Mouse (Mus musculus) forebrain, embryonic 12.5 days (tissue): ENCODE data around the gene Nim1k. TPM values are rescaled to one million over a fixed set of nuclear protein-coding genes. Genes with fewer than 3 reads are reported as not detected.

Experiments
- ATAC-seq: fragments of 200-750 bp; cut with Nextera tagmentation; 2 replicates; pipeline ENCODE4 v1.8.0; 2017; ENCODE audit warnings: moderate TSS enrichment; ENCODE audit not compliant: low FRiP score
- H3K27ac ChIP-seq: fragments of 300-500 bp; sonication (generic); 2 replicates; pipeline ENCODE4 v1.5.1; 2016; ENCODE audit warnings: mild to moderate bottlenecking
- H3K27me3 ChIP-seq: fragments of 300-500 bp; sonication (generic); 2 replicates; pipeline ENCODE4 v1.6.1; 2016; ENCODE audit warnings: mild to moderate bottlenecking
- H3K36me3 ChIP-seq: fragments of 300-500 bp; sonication (generic); replicated peaks from 2 replicates; pipeline ENCODE4 v1.6.1; 2016; ENCODE audit warnings: mild to moderate bottlenecking
- H3K4me1 ChIP-seq: fragments of 300-500 bp; sonication (generic); 2 replicates; pipeline ENCODE4 v1.6.1; 2016
- H3K4me2 ChIP-seq: fragments of 300-500 bp; sonication (generic); 2 replicates; pipeline ENCODE4 v1.6.1; 2016; ENCODE audit warnings: mild to moderate bottlenecking, moderate library complexity
- H3K4me3 ChIP-seq: fragments of 300-500 bp; sonication (generic); replicated peaks from 2 replicates; pipeline ENCODE4 v1.5.1; 2016; ENCODE audit warnings: mild to moderate bottlenecking
- H3K9ac ChIP-seq: fragments of 300-500 bp; sonication (generic); 2 replicates; pipeline ENCODE4 v1.6.1; 2016; ENCODE audit warnings: mild to moderate bottlenecking
- H3K9me3 ChIP-seq: fragments of 300-500 bp; sonication (generic); 2 replicates; pipeline ENCODE4 v1.6.1; 2016
- WGBS: fragments of 180-500 bp; shearing (Covaris S2); methylation state at CpG from one replicate; pipeline ENCODE4 v1.1.7; 2016; 5-methylcytosine and 5-hydroxymethylcytosine counted together
- polyA plus RNA-seq: library from polyadenylated mRNA; unstranded; fragments of >200 nt; fragmentation: Nextera tagmentation; extraction: Ambion mirVana; gene quantifications from 2 replicates; pipeline ENCODE4 v1.2.1, GENCODE M21; 2016

Gene Nim1k
- polyA plus RNA-seq, 1 experiment from 2014 or later: 4.1 TPM

- Histone ChIP-seq H3K4me3 (peak overlapping the region; percentile 61), H3K9ac (peak overlapping the region; percentile 78; the same call in 1 of the 2 replicates), H3K36me3 (peaks cover 7% of the 10 kb centered on the region; the same call in 1 of the 2 replicates), H3K4me1 (peaks cover 31% of the 10 kb centered on the region), H3K4me2 (peak overlapping the region; percentile 92), H3K27me3 (no peaks in the 10 kb centered on the region), H3K9me3 (no peaks in the 10 kb centered on the region), H3K27ac (peak overlapping the region; percentile 85)
- peak; percentile 18; the same call in 1 of the 2 replicates for ATAC-seq
- WGBS: 10% methylated on average over 3 of the region's 3 CpGs
These were observed 1.1 kb downstream of the Nim1k start for GRCm38 (mm10) chr13:119754635-119755020.

DNA sequence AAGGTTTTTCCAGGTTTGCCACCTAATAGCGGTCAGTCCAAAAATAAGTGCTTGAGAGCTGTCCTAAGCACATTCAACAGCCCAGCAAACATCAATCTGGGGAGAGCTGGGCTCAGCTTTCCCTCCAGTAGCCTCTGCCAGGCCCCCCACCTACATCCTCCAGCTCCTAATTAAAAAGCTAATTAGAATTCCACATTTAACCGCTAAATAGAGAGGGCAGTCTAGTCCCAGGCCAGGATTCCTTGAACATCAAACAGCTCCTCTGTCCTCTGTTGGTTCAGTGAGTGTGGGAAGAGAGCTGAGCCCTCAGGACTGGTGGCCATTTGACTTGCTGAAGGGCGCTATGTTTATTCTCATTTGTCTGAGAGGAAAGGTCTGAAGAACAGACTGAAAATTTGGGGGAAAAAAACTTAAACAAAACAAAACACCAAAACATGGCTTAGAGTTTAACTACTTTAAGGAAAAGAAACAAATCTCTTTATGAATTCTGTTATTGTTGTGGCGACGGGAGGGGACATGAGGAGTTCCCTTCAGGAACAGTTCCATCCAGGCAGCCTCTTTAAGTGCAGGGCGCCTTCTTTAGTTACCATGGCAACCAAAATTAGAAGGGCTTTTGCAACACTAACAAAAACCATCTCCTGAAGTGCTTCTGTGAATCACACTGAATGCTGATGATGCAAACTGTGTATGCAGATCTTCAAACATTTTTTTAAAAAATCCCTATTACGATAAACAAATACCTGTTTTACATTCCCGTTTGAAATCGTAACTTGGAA is 1.6 kb downstream of the Nim1k start:
- 21% methylated on average over 9 of the region's 9 CpGs for WGBS
- H3K27me3 ChIP-seq: no peaks in the 10 kb centered on the region
- peak overlapping the region; percentile 85; the same call in 1 of the 2 replicates for H3K27ac ChIP-seq
- peak overlapping the region; percentile 61 for H3K4me3 ChIP-seq
- H3K36me3 ChIP-seq: peaks cover 5% of the 10 kb centered on the region; the same call in 1 of the 2 replicates
- H3K9ac ChIP-seq: no peak overlapping the region
- peaks cover 31% of the 10 kb centered on the region for H3K4me1 ChIP-seq
- ATAC-seq: peak; percentile 68
- no peaks in the 10 kb centered on the region for H3K9me3 ChIP-seq
- peak overlapping the region; percentile 92 for H3K4me2 ChIP-seq

GRCm38 (mm10) chr13:119746930-119747329 is 8.8 kb downstream of the Nim1k start:
- WGBS: 93% methylated on average over 4 of the region's 4 CpGs
- no peak for ATAC-seq

GRCm38 (mm10) chr13:119743470-119743869 is 12.2 kb downstream of the Nim1k start:
- Histone ChIP-seq H3K4me3 (no peak overlapping the region), H3K9ac (no peak overlapping the region), H3K4me1 (peaks cover 20% of the 10 kb centered on the region), H3K27ac (no peak overlapping the region), H3K36me3 (no peaks in the 10 kb centered on the region), H3K4me2 (no peak overlapping the region), H3K9me3 (no peaks in the 10 kb centered on the region), H3K27me3 (no peaks in the 10 kb centered on the region)
- 69% methylated on average over 3 of the region's 3 CpGs for WGBS
- ATAC-seq: no peak

More at GRCm38 (mm10) chr13:119746930-119747329, 8.8 kb downstream of the Nim1k start:
- Histone ChIP-seq H3K4me2 (no peak overlapping the region), H3K4me1 (peaks cover 7% of the 10 kb centered on the region), H3K27me3 (no peaks in the 10 kb centered on the region), H3K27ac (no peak overlapping the region), H3K36me3 (peaks cover under 1% of the 10 kb centered on the region; the same call in 1 of the 2 replicates), H3K9ac (no peak overlapping the region), H3K4me3 (no peak overlapping the region), H3K9me3 (no peaks in the 10 kb centered on the region)

DNA sequence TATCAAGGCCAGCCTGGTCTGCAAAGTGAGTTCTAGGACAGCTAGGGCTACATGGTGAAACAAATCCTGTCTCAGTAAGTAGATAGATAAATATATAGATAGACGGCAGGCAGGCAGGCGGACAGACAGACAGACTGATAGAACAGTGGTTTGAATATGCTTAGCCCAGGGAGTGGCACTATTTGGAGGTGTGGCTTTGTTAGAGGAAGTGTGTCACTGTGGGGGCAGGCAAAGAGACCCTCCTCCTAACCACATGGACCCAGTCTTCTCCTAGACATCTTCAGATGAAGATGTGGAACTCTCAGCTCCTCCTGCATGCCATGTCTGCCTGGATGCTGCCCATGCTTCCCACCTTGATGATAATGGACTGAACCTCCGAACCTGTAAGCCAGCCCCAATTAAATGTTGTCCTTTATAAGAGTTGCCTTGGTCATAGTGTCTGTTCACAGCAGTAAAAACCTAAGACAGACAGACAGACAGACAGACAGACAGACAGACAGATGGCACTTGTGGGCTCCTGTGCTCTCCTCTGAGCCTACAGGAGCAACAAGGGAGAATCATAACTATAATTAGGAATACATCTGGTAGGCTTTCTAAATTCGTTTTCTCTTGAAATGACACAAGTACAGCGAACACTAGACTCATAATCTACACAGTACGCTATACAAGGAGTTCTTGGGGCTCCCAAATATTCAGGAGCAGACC is 12.8 kb downstream of the Nim1k start:
- no peaks in the 10 kb centered on the region for H3K9me3 ChIP-seq
- no peak overlapping the region for H3K4me2 ChIP-seq
- no peaks in the 10 kb centered on the region for H3K27me3 ChIP-seq
- ATAC-seq: no peak
- WGBS: 88% methylated on average over 6 of the region's 6 CpGs
- H3K4me1 ChIP-seq: peaks cover 20% of the 10 kb centered on the region
- H3K9ac ChIP-seq: no peak overlapping the region
- H3K4me3 ChIP-seq: no peak overlapping the region
- no peaks in the 10 kb centered on the region for H3K36me3 ChIP-seq
- H3K27ac ChIP-seq: no peak overlapping the region

GRCm38 (mm10) chr13:119741390-119742237 is 14.1 kb downstream of the Nim1k start:
- peak; percentile 68; the same call in 1 of the 2 replicates for ATAC-seq
- Histone ChIP-seq H3K36me3 (no peaks in the 10 kb centered on the region), H3K27ac (peak overlapping the region; percentile 77), H3K9ac (0 out of 2 replicates have a peak overlapping the region, but pooled peaks have one; percentile 5), H3K9me3 (no peaks in the 10 kb centered on the region), H3K4me1 (peaks cover 20% of the 10 kb centered on the region), H3K4me2 (peak overlapping the region; percentile 57), H3K4me3 (peak overlapping the region; percentile 28), H3K27me3 (no peaks in the 10 kb centered on the region)
- 3% methylated on average over 19 of the region's 19 CpGs for WGBS

- Histone ChIP-seq H3K9me3 (no peaks in the 10 kb centered on the region), H3K4me2 (no peak overlapping the region), H3K9ac (no peak overlapping the region), H3K36me3 (no peaks in the 10 kb centered on the region), H3K27me3 (no peaks in the 10 kb centered on the region), H3K4me1 (peaks cover 7% of the 10 kb centered on the region; the same call in 1 of the 2 replicates), H3K27ac (no peak overlapping the region), H3K4me3 (no peak overlapping the region)
- 34% methylated on average over 6 of the region's 6 CpGs for WGBS
- ATAC-seq: no peak
These were observed 24.2 kb downstream of the Nim1k start for GRCm38 (mm10) chr13:119731448-119731847.

GRCm38 (mm10) chr13:119729406-119729805 is 26.3 kb downstream of the Nim1k start:
- H3K4me1 ChIP-seq: peaks cover 7% of the 10 kb centered on the region; the same call in 1 of the 2 replicates
- 90% methylated on average over 7 of the region's 7 CpGs for WGBS
- ATAC-seq: no peak
- H3K27me3 ChIP-seq: no peaks in the 10 kb centered on the region
- no peak overlapping the region for H3K27ac ChIP-seq
- no peaks in the 10 kb centered on the region for H3K36me3 ChIP-seq
- no peak overlapping the region for H3K4me3 ChIP-seq
- H3K9ac ChIP-seq: no peak overlapping the region
- H3K9me3 ChIP-seq: no peaks in the 10 kb centered on the region
- H3K4me2 ChIP-seq: no peak overlapping the region

GRCm38 (mm10) chr13:119727608-119728387 is 27.9 kb downstream of the Nim1k start:
- no peak overlapping the region for H3K9ac ChIP-seq
- H3K4me1 ChIP-seq: peaks cover 7% of the 10 kb centered on the region; the same call in 1 of the 2 replicates
- H3K4me3 ChIP-seq: no peak overlapping the region
- H3K9me3 ChIP-seq: no peaks in the 10 kb centered on the region
- H3K27ac ChIP-seq: no peak overlapping the region
- H3K27me3 ChIP-seq: no peaks in the 10 kb centered on the region
- H3K36me3 ChIP-seq: no peaks in the 10 kb centered on the region
- ATAC-seq: no peak
- H3K4me2 ChIP-seq: no peak overlapping the region
- WGBS: 66% methylated on average over 26 of the region's 26 CpGs

- peaks cover 7% of the 10 kb centered on the region; the same call in 1 of the 2 replicates for H3K4me1 ChIP-seq
- H3K27me3 ChIP-seq: no peaks in the 10 kb centered on the region
- WGBS: 88% methylated on average over 7 of the region's 7 CpGs
- H3K4me3 ChIP-seq: no peak overlapping the region
- no peak overlapping the region for H3K27ac ChIP-seq
- no peaks in the 10 kb centered on the region for H3K9me3 ChIP-seq
- H3K9ac ChIP-seq: no peak overlapping the region
- ATAC-seq: no peak
- no peaks in the 10 kb centered on the region for H3K36me3 ChIP-seq
- H3K4me2 ChIP-seq: no peak overlapping the region
These were observed 31.1 kb downstream of the Nim1k start for GRCm38 (mm10) chr13:119724541-119724940.

DNA sequence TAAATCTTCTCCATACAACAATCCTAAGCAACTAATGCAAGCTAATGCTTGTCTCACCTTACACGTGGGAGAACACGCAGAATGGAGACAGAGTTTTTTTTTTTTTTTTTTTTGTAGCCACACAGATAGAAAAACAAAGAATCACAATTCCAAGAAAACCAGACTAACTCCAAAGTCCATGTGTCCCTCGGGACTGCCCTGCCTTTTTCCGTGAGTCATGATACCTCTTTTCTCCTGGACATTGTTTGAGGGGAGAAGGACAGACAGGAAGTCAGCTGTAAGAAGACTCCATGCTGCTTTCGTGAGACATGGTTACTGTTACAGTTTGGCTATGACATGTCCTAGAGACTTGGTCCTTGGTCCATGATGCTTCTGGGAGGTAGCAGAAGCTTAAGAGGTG is 32.3 kb downstream of the Nim1k start:
- Histone ChIP-seq H3K9ac (no peak overlapping the region), H3K9me3 (no peaks in the 10 kb centered on the region), H3K36me3 (no peaks in the 10 kb centered on the region), H3K27me3 (no peaks in the 10 kb centered on the region), H3K4me2 (no peak overlapping the region), H3K27ac (no peak overlapping the region), H3K4me1 (peaks cover 7% of the 10 kb centered on the region; the same call in 1 of the 2 replicates), H3K4me3 (no peak overlapping the region)
- ATAC-seq: no peak
- WGBS: 92% methylated on average over 5 of the region's 5 CpGs
